Mouse (Mus musculus): ENCODE measurements around the gene Dzip1l. TPM values are rescaled to one million over a fixed set of nuclear protein-coding genes. Genes with fewer than 3 reads are reported as not detected.

Dzip1l gene
- polyA plus RNA-seq, 1 experiment: 1.4 TPM

GRCm38 (mm10) chr9:99645416-99645815 lies 16.1 kb downstream of the Dzip1l start:
- H3K27me3 ChIP-seq (ENCODE audit: control insufficient read depth, insufficient read depth, low read length): no peaks in the 10 kb centered on the region
- no peak overlapping the region for H3K4me3 ChIP-seq (ENCODE audit: low read depth, low read length)
- H3K27ac ChIP-seq (ENCODE audit: insufficient read depth, low read depth, low read length): no peak overlapping the region
- 87% methylated on average over 6 of the region's 6 CpGs for WGBS
- H3K36me3 ChIP-seq (ENCODE audit: control insufficient read depth, insufficient read depth, low read length): no peaks in the 10 kb centered on the region
- TF ChIP-seq CTCF (IDR thresholded peaks at IDR 0.05; ENCODE audit: extremely low read depth, insufficient read length, insufficient replicate concordance, low read depth, low read length): no peak
- no peak for TF ChIP-seq POLR2A (IDR thresholded peaks at IDR 0.05; ENCODE audit: low read depth, low read length)
- no peaks in the 10 kb centered on the region for H3K4me1 ChIP-seq (ENCODE audit: control insufficient read depth, insufficient read depth, insufficient read length, low read length)

- WGBS: 85% methylated on average over 6 of the region's 6 CpGs
- no peaks in the 10 kb centered on the region for H3K4me1 ChIP-seq (ENCODE audit: control insufficient read depth, insufficient read depth, insufficient read length, low read length)
- H3K27me3 ChIP-seq (ENCODE audit: control insufficient read depth, insufficient read depth, low read length): no peaks in the 10 kb centered on the region
- no peak overlapping the region for H3K4me3 ChIP-seq (ENCODE audit: low read depth, low read length)
- H3K27ac ChIP-seq (ENCODE audit: insufficient read depth, low read depth, low read length): no peak overlapping the region
- TF ChIP-seq POLR2A (IDR thresholded peaks at IDR 0.05; ENCODE audit: low read depth, low read length): no peak
- H3K36me3 ChIP-seq (ENCODE audit: control insufficient read depth, insufficient read depth, low read length): no peaks in the 10 kb centered on the region
Observed at GRCm38 (mm10) chr9:99646102-99646501, 16.8 kb downstream of the Dzip1l start.

GRCm38 (mm10) chr9:99660756-99661155 lies 31.5 kb downstream of the Dzip1l start:
- H3K4me3 ChIP-seq (ENCODE audit: low read depth, low read length): no peak overlapping the region
- TF ChIP-seq POLR2A (IDR thresholded peaks at IDR 0.05; ENCODE audit: low read depth, low read length): no peak
- no peak for TF ChIP-seq CTCF (IDR thresholded peaks at IDR 0.05; ENCODE audit: extremely low read depth, insufficient read length, insufficient replicate concordance, low read depth, low read length)
- 77% methylated on average over 10 of the region's 10 CpGs for WGBS
- no peaks in the 10 kb centered on the region for H3K36me3 ChIP-seq (ENCODE audit: control insufficient read depth, insufficient read depth, low read length)
- no peak overlapping the region for H3K27ac ChIP-seq (ENCODE audit: insufficient read depth, low read depth, low read length)
- no peaks in the 10 kb centered on the region for H3K27me3 ChIP-seq (ENCODE audit: control insufficient read depth, insufficient read depth, low read length)
- H3K4me1 ChIP-seq (ENCODE audit: control insufficient read depth, insufficient read depth, insufficient read length, low read length): no peaks in the 10 kb centered on the region

GRCm38 (mm10) chr9:99661606-99662166 lies 32.4 kb downstream of the Dzip1l start:
- Histone ChIP-seq H3K36me3 (ENCODE audit: control insufficient read depth, insufficient read depth, low read length) (no peaks in the 10 kb centered on the region), H3K4me3 (ENCODE audit: low read depth, low read length) (peak overlapping the region; percentile 33), H3K4me1 (ENCODE audit: control insufficient read depth, insufficient read depth, insufficient read length, low read length) (no peaks in the 10 kb centered on the region), H3K27ac (ENCODE audit: insufficient read depth, low read depth, low read length) (no peak overlapping the region), H3K27me3 (ENCODE audit: control insufficient read depth, insufficient read depth, low read length) (no peaks in the 10 kb centered on the region)
- 43% methylated on average over 16 of the region's 16 CpGs for WGBS
- TF ChIP-seq POLR2A (IDR thresholded peaks at IDR 0.05; ENCODE audit: low read depth, low read length) (no peak), CTCF (IDR thresholded peaks at IDR 0.05; ENCODE audit: extremely low read depth, insufficient read length, insufficient replicate concordance, low read depth, low read length) (no peak)

GRCm38 (mm10) chr9:99662406-99662805 lies 33.1 kb downstream of the Dzip1l start:
- Histone ChIP-seq H3K27ac (ENCODE audit: insufficient read depth, low read depth, low read length) (no peak overlapping the region), H3K4me3 (ENCODE audit: low read depth, low read length) (no peak overlapping the region), H3K27me3 (ENCODE audit: control insufficient read depth, insufficient read depth, low read length) (no peaks in the 10 kb centered on the region), H3K36me3 (ENCODE audit: control insufficient read depth, insufficient read depth, low read length) (no peaks in the 10 kb centered on the region), H3K4me1 (ENCODE audit: control insufficient read depth, insufficient read depth, insufficient read length, low read length) (no peaks in the 10 kb centered on the region)
- 19% methylated on average over 7 of the region's 7 CpGs for whole genome bisulfite sequencing
- TF ChIP-seq POLR2A (IDR thresholded peaks at IDR 0.05; ENCODE audit: low read depth, low read length): no peak
- TF ChIP-seq CTCF (IDR thresholded peaks at IDR 0.05; ENCODE audit: extremely low read depth, insufficient read length, insufficient replicate concordance, low read depth, low read length): peak; percentile 94; the same call in 1 of the 2 replicates

- no peak overlapping the region for H3K4me3 ChIP-seq (ENCODE audit: low read depth, low read length)
- 81% methylated on average over 10 of the region's 10 CpGs for WGBS
- no peaks in the 10 kb centered on the region for H3K36me3 ChIP-seq (ENCODE audit: control insufficient read depth, insufficient read depth, low read length)
- TF ChIP-seq POLR2A (IDR thresholded peaks at IDR 0.05; ENCODE audit: low read depth, low read length) (no peak), CTCF (IDR thresholded peaks at IDR 0.05; ENCODE audit: extremely low read depth, insufficient read length, insufficient replicate concordance, low read depth, low read length) (no peak)
- no peaks in the 10 kb centered on the region for H3K27me3 ChIP-seq (ENCODE audit: control insufficient read depth, insufficient read depth, low read length)
- H3K27ac ChIP-seq (ENCODE audit: insufficient read depth, low read depth, low read length): no peak overlapping the region
- no peaks in the 10 kb centered on the region for H3K4me1 ChIP-seq (ENCODE audit: control insufficient read depth, insufficient read depth, insufficient read length, low read length)
Observed at GRCm38 (mm10) chr9:99662887-99663286, 33.6 kb downstream of the Dzip1l start.

- Histone ChIP-seq H3K4me1 (ENCODE audit: control insufficient read depth, insufficient read depth, insufficient read length, low read length) (no peaks in the 10 kb centered on the region), H3K27ac (ENCODE audit: insufficient read depth, low read depth, low read length) (no peak overlapping the region), H3K36me3 (ENCODE audit: control insufficient read depth, insufficient read depth, low read length) (no peaks in the 10 kb centered on the region), H3K4me3 (ENCODE audit: low read depth, low read length) (no peak overlapping the region), H3K27me3 (ENCODE audit: control insufficient read depth, insufficient read depth, low read length) (no peaks in the 10 kb centered on the region)
- no peak for TF ChIP-seq POLR2A (IDR thresholded peaks at IDR 0.05; ENCODE audit: low read depth, low read length)
- TF ChIP-seq CTCF (IDR thresholded peaks at IDR 0.05; ENCODE audit: extremely low read depth, insufficient read length, insufficient replicate concordance, low read depth, low read length): no peak
- 71% methylated on average over 8 of the region's 8 CpGs for WGBS
Observed at GRCm38 (mm10) chr9:99667596-99667995, 38.3 kb downstream of the Dzip1l start.
